Mouse (Mus musculus) hindbrain, embryonic 10.5 days (tissue): ENCODE measurements around the gene Tm4sf5. TPM values are rescaled to one million over a fixed set of nuclear protein-coding genes. Genes with fewer than 3 reads are reported as not detected.
A peak's percentile ranks its signal among the peaks of the same experiment; 100 is the strongest.
"Not testable (repeated sequence)": the region's sequence is repeated elsewhere in the genome, so short reads cannot be mapped to it uniquely, and the experiment has no call there.

Experiments used
- DNase-seq: peaks from one replicate; pipeline ENCODE4 v3.0.0-alpha.2; 2017; ENCODE audit warnings: low spot score
- H3K27ac ChIP-seq: fragments of 300-500 bp; sonication (generic); 2 replicates; pipeline ENCODE4 v1.5.1; 2016; ENCODE audit warnings: mild to moderate bottlenecking, moderate library complexity
- H3K27me3 ChIP-seq: fragments of 300-500 bp; sonication (generic); 2 replicates; pipeline ENCODE4 v1.6.1; 2016; ENCODE audit warnings: mild to moderate bottlenecking; ENCODE audit not compliant: poor library complexity, insufficient read depth, severe bottlenecking
- H3K36me3 ChIP-seq: fragments of 300-500 bp; sonication (generic); 2 replicates; pipeline ENCODE4 v1.6.1; 2016; ENCODE audit warnings: mild to moderate bottlenecking, moderate library complexity
- H3K4me1 ChIP-seq: fragments of 300-500 bp; sonication (generic); replicated peaks from 2 replicates; pipeline ENCODE4 v1.6.1; 2016; ENCODE audit warnings: mild to moderate bottlenecking
- H3K4me3 ChIP-seq: fragments of 300-500 bp; sonication (generic); 2 replicates; pipeline ENCODE4 v1.5.1; 2016; ENCODE audit warnings: mild to moderate bottlenecking, moderate library complexity
- H3K9me3 ChIP-seq: fragments of 300-500 bp; sonication (generic); 2 replicates; pipeline ENCODE4 v1.6.1; 2016; ENCODE audit warnings: mild to moderate bottlenecking, moderate library complexity
- WGBS: fragments of 180-500 bp; shearing (Covaris S2); methylation state at CpG from one replicate; pipeline ENCODE4 v1.1.7; 2016; 5-methylcytosine and 5-hydroxymethylcytosine counted together
- polyA plus RNA-seq: library from polyadenylated mRNA; unstranded; fragments of >200 nt; fragmentation: Nextera tagmentation; extraction: Ambion mirVana; gene quantifications from 2 replicates; pipeline ENCODE4 v1.2.1, GENCODE M21; 2016

The Tm4sf5 gene
- 0.52 TPM in 1 of 2 replicates, not detected in the other for polyA plus RNA-seq

GRCm38 (mm10) chr11:70504970-70505369, at the start of gene Tm4sf5:
TSS of gene Tm4sf5 (plus strand) at chr11:70505244.
- Histone ChIP-seq H3K4me1 (peaks cover 6% of the 10 kb centered on the region), H3K36me3 (no peaks in the 10 kb centered on the region), H3K9me3 (no peaks in the 10 kb centered on the region), H3K4me3 (no peak within 1 kb of the TSS), H3K27me3 (peaks cover 25% of the 10 kb centered on the region), H3K27ac (no peak within 1 kb of the TSS)
- WGBS, result 73% methylated on average over 9 of the region's 9 CpGs
- DNase-seq, result no peak

GRCm38 (mm10) chr11:70458688-70459600, 46.1 kb upstream of the Tm4sf5 start, which contains the start of gene Zmynd15:
TSS of gene Zmynd15 (plus strand) at chr11:70459433.
- H3K27me3 ChIP-seq, result peaks cover 59% of the 10 kb centered on the region
- peak; percentile 25 for DNase-seq
- H3K36me3 ChIP-seq, result peaks cover 11% of the 10 kb centered on the region
- H3K4me3 ChIP-seq, result peak within 1 kb of the TSS; percentile 54
- peak within 1 kb of the TSS; percentile 30 for H3K27ac ChIP-seq
- H3K9me3 ChIP-seq, result peaks cover 6% of the 10 kb centered on the region; the same call in 1 of the 2 replicates
- peaks cover 14% of the 10 kb centered on the region for H3K4me1 ChIP-seq
- 20% methylated on average over 32 of the region's 32 CpGs for WGBS

GRCm38 (mm10) chr11:70459601-70460101, 45.4 kb upstream of the Tm4sf5 start, which contains the start of gene Cxcl16:
TSS of gene Cxcl16 (minus strand) at chr11:70459984.
- Histone ChIP-seq H3K36me3 (peaks cover 10% of the 10 kb centered on the region), H3K4me1 (peaks cover 13% of the 10 kb centered on the region), H3K4me3 (peak within 1 kb of the TSS; percentile 54), H3K27me3 (peaks cover 66% of the 10 kb centered on the region), H3K9me3 (peaks cover 6% of the 10 kb centered on the region; the same call in 1 of the 2 replicates), H3K27ac (peak within 1 kb of the TSS; percentile 30)
- peak; percentile 17 for DNase-seq
- WGBS, result 5% methylated on average over 30 of the region's 30 CpGs

- 75% methylated on average over 5 of the region's 5 CpGs for WGBS
- H3K4me3 ChIP-seq, result no peak overlapping the region
- no peak for DNase-seq
- H3K9me3 ChIP-seq, result peaks cover 6% of the 10 kb centered on the region; the same call in 1 of the 2 replicates
- H3K27me3 ChIP-seq, result peaks cover 84% of the 10 kb centered on the region
- no peaks in the 10 kb centered on the region for H3K36me3 ChIP-seq
- peaks cover 19% of the 10 kb centered on the region for H3K4me1 ChIP-seq
- H3K27ac ChIP-seq, result no peak overlapping the region
Measured at GRCm38 (mm10) chr11:70463970-70464369, 41.1 kb upstream of the Tm4sf5 start.

- DNase-seq, result peak; percentile 22
- WGBS, result 21% methylated on average over 16 of the region's 16 CpGs
- peak overlapping the region; percentile 50; the same call in 1 of the 2 replicates for H3K27ac ChIP-seq
- H3K9me3 ChIP-seq, result peaks cover 6% of the 10 kb centered on the region; the same call in 1 of the 2 replicates
- no peaks in the 10 kb centered on the region for H3K36me3 ChIP-seq
- peaks cover 10% of the 10 kb centered on the region for H3K4me1 ChIP-seq
- H3K4me3 ChIP-seq, result peak overlapping the region; percentile 36
- peaks cover 72% of the 10 kb centered on the region for H3K27me3 ChIP-seq
Measured at GRCm38 (mm10) chr11:70465211-70465610, 39.8 kb upstream of the Tm4sf5 start.

- H3K4me1 ChIP-seq, result peaks cover 10% of the 10 kb centered on the region
- H3K27me3 ChIP-seq, result peaks cover 65% of the 10 kb centered on the region
- peak overlapping the region; percentile 36 for H3K4me3 ChIP-seq
- H3K9me3 ChIP-seq, result peaks cover 2% of the 10 kb centered on the region; the same call in 1 of the 2 replicates
- no peaks in the 10 kb centered on the region for H3K36me3 ChIP-seq
- H3K27ac ChIP-seq, result peak overlapping the region; percentile 50; the same call in 1 of the 2 replicates
- DNase-seq, result peak; percentile 13
- WGBS, result 18% methylated on average over 23 of the region's 23 CpGs
Measured at GRCm38 (mm10) chr11:70465824-70466223, 39.2 kb upstream of the Tm4sf5 start.

- WGBS, result 88% methylated on average over 5 of the region's 5 CpGs
Measured at GRCm38 (mm10) chr11:70467902-70468619, 37.0 kb upstream of the Tm4sf5 start.

GRCm38 (mm10) chr11:70469764-70470163, 35.3 kb upstream of the Tm4sf5 start:
- H3K4me1 ChIP-seq, result peaks cover 10% of the 10 kb centered on the region
- H3K4me3 ChIP-seq, result no peak overlapping the region
- H3K27ac ChIP-seq, result no peak overlapping the region
- peaks cover 28% of the 10 kb centered on the region for H3K27me3 ChIP-seq
- WGBS, result 88% methylated on average over 3 of the region's 3 CpGs
- DNase-seq, result no peak
- H3K36me3 ChIP-seq, result no peaks in the 10 kb centered on the region
- H3K9me3 ChIP-seq, result no peaks in the 10 kb centered on the region

More at GRCm38 (mm10) chr11:70467902-70468619, 37.0 kb upstream of the Tm4sf5 start:
- Histone ChIP-seq H3K27me3 (peaks cover 44% of the 10 kb centered on the region), H3K4me1 (peaks cover 10% of the 10 kb centered on the region), H3K36me3 (no peaks in the 10 kb centered on the region), H3K27ac (no peak overlapping the region), H3K4me3 (no peak overlapping the region), H3K9me3 (no peaks in the 10 kb centered on the region)
- no peak for DNase-seq

GRCm38 (mm10) chr11:70472716-70473115, 32.3 kb upstream of the Tm4sf5 start:
- DNase-seq, result no peak
- Histone ChIP-seq H3K9me3 (no peaks in the 10 kb centered on the region), H3K4me1 (no peaks in the 10 kb centered on the region), H3K27me3 (no peaks in the 10 kb centered on the region), H3K4me3 (no peak overlapping the region), H3K27ac (no peak overlapping the region), H3K36me3 (no peaks in the 10 kb centered on the region)

GRCm38 (mm10) chr11:70473291-70473690, 31.8 kb upstream of the Tm4sf5 start:
- not testable (repeated sequence) for H3K36me3 ChIP-seq, H3K9me3 ChIP-seq, H3K4me3 ChIP-seq, H3K27me3 ChIP-seq, H3K4me1 ChIP-seq, DNase-seq, H3K27ac ChIP-seq
- WGBS, result 88% methylated on average over 5 of the region's 5 CpGs

GRCm38 (mm10) chr11:70474872-70475534, 30.0 kb upstream of the Tm4sf5 start:
- DNase-seq, result no peak
- H3K4me3 ChIP-seq, result no peak overlapping the region
- no peaks in the 10 kb centered on the region for H3K27me3 ChIP-seq
- WGBS, result 85% methylated on average over 12 of the region's 12 CpGs
- no peak overlapping the region for H3K27ac ChIP-seq
- H3K4me1 ChIP-seq, result no peaks in the 10 kb centered on the region
- H3K36me3 ChIP-seq, result no peaks in the 10 kb centered on the region
- H3K9me3 ChIP-seq, result no peaks in the 10 kb centered on the region

- Histone ChIP-seq H3K36me3 (no peaks in the 10 kb centered on the region), H3K4me1 (peaks cover 5% of the 10 kb centered on the region; the same call in 1 of the 2 replicates), H3K9me3 (no peaks in the 10 kb centered on the region), H3K4me3 (no peak overlapping the region), H3K27ac (no peak overlapping the region), H3K27me3 (no peaks in the 10 kb centered on the region)
- DNase-seq, result no peak
- WGBS, result 62% methylated on average over 2 of the region's 2 CpGs
Measured at GRCm38 (mm10) chr11:70485498-70485897, 19.5 kb upstream of the Tm4sf5 start.
